Mouse (Mus musculus) adrenal gland, postnatal 4 days (tissue): ENCODE data around the gene Ankle1. TPM values are rescaled to one million over a fixed set of nuclear protein-coding genes. Genes with fewer than 3 reads are reported as not detected.
"Not testable (repeated sequence)": the region's sequence is repeated elsewhere in the genome, so short reads cannot be mapped to it uniquely, and the experiment has no call there.

Experiments
- DNase-seq, 2 experiments: peaks; one replicate each; pipeline ENCODE4 v3.0.0; 2021 to 2022; ENCODE audit warnings: low spot score in 2 of 2, mixed read lengths in 2 of 2
- total RNA-seq, 2 experiments: library from RNA; stranded (reverse); gene quantifications; 2 replicates each; pipeline ENCODE4 v1.2.3; 2021

The Ankle1 gene
- total RNA-seq, 2 experiments from 2014 or later, result 13.5 to 14.6 TPM

DNA sequence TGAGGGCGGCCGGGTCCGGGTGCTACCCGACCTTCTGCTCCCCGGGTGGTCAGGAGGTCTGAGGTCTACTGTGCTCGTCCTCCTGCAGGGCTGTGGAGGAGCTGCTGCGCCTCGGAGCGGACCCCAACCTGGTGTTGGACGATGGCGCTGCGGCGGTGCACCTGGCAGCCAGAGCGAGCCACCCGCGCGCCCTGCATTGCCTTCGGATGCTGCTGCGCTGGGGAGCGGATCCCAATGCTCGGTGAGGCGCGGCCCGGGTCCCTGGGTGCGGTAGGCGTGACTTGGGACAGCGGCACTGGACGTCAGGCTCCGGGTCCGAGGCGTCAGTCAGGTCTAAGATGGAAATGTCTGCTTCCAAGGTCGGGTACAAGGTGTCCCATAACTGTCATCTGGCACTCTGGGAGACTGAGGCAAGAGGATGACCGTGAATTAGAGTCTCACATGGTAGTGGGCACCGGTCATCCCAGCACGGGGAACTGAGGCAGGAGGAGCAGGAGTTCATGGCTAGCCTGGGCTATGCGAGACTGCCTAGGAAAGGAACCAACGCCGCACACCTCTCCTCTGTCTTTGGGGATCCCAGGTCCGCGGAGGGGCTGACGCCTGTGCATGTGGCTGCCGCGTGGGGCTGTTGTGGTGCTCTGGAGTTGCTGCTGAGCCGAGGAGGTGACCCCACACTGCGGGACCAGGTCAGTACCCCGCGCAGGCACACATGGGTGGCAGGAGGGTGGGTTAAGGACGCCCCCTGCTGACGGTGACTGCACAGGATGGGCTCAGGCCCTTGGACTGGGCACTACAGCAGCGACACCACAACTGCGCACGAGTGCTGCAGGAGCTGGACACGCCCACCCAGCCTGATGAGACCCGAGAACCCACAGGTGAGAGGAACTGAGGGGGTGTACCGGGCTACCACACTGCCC is 547 bp downstream of the Ankle1 start:
- peak in 1 of 2 experiments; percentile 60 for DNase-seq

DNA sequence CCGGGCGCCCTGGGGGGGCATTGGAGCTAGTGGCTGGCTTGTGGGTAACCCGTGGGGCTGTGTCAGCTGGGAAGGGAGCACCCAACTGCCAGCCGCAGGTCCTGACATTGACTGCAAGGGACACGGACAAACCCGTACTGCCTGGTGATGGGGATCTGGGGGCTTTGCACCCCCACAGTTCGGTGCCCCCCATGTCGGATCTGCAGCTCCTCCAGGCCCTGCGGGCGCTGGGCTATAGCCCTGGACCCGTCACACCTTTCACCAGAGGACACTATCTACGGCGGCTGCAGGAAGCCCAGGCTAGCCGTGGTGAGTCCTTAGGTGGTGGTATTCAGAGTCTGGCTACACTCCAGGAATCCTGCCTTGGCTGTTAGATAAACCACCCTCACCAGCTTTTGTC is 1.6 kb downstream of the Ankle1 start:
- no peak for DNase-seq

GRCm38 (mm10) chr8:71408231-71408630 is 2.4 kb downstream of the Ankle1 start:
- no peak for DNase-seq

GRCm38 (mm10) chr8:71411535-71412273 is 5.9 kb downstream of the Ankle1 start:
- no peak for DNase-seq

DNA sequence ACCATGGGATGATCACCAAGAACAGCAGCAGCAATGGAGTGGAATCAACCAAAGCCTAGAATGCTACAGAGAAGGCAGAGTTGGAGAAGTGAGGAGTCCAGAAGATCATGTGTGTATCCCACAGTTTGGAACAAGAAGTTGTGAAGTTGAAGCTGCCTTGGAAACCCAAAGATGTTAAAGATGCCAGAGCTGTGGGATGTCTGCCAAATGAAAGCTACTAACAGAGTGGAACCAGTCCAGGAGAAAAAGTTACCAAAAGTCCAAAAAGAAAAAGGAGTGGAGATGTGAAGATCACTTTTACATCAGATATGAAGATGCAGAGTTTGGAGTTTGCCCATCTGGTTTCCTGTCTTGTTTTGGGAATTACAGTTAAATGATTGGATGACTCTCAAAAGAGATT is 16.3 kb downstream of the Ankle1 start:
- no peak for DNase-seq

GRCm38 (mm10) chr8:71432935-71433334 is 27.1 kb downstream of the Ankle1 start:
- DNase-seq, result not testable (repeated sequence)

GRCm38 (mm10) chr8:71437041-71437440 is 31.2 kb downstream of the Ankle1 start:
- no peak for DNase-seq

DNA sequence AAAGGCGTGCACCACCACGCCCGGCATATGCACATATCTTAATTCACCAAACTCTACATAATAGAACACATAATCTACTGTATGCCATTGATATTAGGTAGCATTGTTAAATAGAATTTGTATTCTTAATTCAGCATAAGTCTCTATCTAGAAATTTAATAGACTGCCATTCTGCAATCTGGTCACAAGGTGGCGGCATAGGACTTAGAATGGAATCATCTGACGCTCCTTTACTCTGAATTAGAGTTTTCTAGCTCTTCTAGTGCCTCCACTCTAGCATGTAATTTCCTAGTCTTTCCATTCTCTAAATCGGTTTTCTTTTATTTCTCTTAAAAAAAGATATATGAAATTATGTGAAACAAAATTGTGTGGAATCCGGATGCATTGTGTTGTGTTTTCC is 35.6 kb downstream of the Ankle1 start:
- DNase-seq, result no peak

DNA sequence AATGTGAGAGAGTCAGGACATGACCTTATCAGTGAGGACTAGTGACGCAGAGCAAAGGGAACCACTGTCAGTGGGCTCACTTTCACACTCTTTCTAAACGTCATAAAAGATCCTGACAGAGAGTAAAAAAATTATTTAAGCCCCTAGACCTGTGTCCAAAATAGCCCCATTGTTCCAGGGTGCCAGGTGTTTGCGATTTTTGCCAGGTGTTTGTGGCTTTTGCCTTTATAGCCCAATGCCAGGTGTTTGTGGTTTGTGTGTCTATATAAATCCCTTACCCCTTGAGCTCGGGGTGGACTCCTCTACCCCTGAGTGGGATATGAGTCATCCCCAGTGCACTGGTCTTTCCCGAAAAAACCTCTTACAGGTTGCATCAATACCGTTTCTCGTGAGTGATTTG is 39.3 kb downstream of the Ankle1 start:
- DNase-seq, result no peak

GRCm38 (mm10) chr8:71451337-71451736 is 45.5 kb downstream of the Ankle1 start:
- no peak for DNase-seq

GRCm38 (mm10) chr8:71451777-71452176 is 46.0 kb downstream of the Ankle1 start:
- no peak for DNase-seq

GRCm38 (mm10) chr8:71452669-71453068 is 46.9 kb downstream of the Ankle1 start:
- DNase-seq, result no peak

- no peak for DNase-seq
Observed at GRCm38 (mm10) chr8:71454668-71455067, 48.9 kb downstream of the Ankle1 start.

DNA sequence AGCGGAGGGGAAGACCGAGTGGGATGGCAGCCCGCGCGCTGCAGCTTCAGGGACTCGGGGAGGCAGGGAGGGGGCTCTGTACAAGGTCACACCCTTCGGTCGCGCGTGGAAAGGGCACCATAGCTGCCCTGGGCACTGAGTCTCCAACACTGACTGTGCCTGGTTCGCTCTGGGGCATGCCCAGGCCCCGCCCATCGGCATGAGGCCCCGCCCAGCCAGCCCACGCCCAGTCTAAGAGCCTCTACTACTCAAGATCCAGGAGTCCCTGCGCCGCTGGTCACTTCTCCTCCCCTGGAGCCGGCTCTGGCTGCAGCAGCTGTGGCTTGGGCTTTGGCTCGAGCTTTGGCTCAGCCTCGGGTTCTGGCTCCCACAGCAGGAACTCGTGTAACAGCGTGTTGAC is 51.1 kb downstream of the Ankle1 start:
- no peak for DNase-seq

DNA sequence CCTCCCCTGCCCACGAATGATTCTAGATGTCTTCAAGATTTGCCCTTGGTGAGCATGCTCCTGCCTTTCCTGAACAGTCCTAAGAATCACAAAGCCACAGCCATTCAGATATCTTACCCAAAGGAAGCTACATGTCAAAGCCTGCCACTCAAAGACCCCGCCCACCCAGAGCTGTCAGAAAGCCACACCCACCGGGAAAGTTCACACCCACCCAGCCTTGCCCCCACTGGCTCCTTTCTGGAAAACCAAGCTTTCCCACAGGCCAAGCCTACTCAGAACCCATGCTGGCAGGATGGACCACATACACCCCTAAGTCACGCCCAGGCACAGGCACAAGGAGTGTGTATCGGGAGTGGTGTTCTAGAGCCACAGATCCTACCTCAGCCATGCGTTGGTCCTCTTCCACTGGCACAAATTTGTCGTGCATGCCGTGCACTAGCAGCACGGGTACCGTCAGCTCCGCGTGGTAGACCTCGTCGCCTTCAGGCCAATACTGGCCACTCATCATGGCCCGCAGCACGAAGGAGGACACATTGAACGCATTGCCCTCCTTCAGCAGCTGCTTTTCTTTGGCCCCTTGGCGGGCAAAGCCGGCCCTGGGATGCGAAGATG is 52.0 kb downstream of the Ankle1 start:
- no peak for DNase-seq

Other genes with a start within 250 kb of the Ankle1 start
- 10 to 100 TPM; 43.8 to 47.6 TPM for gene Myo9b, start 133.3 kb upstream of the Ankle1 start, total RNA-seq
- 10 to 100 TPM; 22.2 to 26.2 TPM for gene Haus8, start 133.1 kb upstream of the Ankle1 start, total RNA-seq
- 100 to 1,000 TPM; 210 to 221 TPM for gene Use1, start 39.2 kb upstream of the Ankle1 start, total RNA-seq
- 10 to 100 TPM; 12.0 to 13.6 TPM for gene Ocel1, start 34.7 kb upstream of the Ankle1 start, total RNA-seq
- gene Nr2f6, start 24.1 kb upstream of the Ankle1 start, total RNA-seq, result 10 to 100 TPM; 67.6 to 70.6 TPM
- 10 to 100 TPM; 21.6 to 21.8 TPM for gene Ushbp1, start 10.2 kb upstream of the Ankle1 start, total RNA-seq
- 100 to 1,000 TPM; 108 to 109 TPM for gene Babam1, start 9.1 kb upstream of the Ankle1 start, total RNA-seq
- 10 to 100 TPM; 58.9 to 65.9 TPM for gene Abhd8, start 57.6 kb downstream of the Ankle1 start, total RNA-seq
- gene Mrpl34, start 58.9 kb downstream of the Ankle1 start, total RNA-seq, result 10 to 100 TPM; 87.7 to 89.8 TPM
- 10 to 100 TPM; 61.2 to 61.4 TPM for gene Dda1, start 63.2 kb downstream of the Ankle1 start, total RNA-seq
- 10 to 100 TPM; 25.9 to 26.3 TPM for gene Ano8, start 80.0 kb downstream of the Ankle1 start, total RNA-seq
- 10 to 100 TPM; 30.6 to 32.0 TPM for gene Gtpbp3, start 82.1 kb downstream of the Ankle1 start, total RNA-seq
- gene Plvap, start 105.7 kb downstream of the Ankle1 start, total RNA-seq, result 100 to 1,000 TPM; 179 to 185 TPM
- gene Ccdc194, start 119.7 kb downstream of the Ankle1 start, total RNA-seq, result under 1 TPM in 1 of 2 experiments, not detected in 1; 0.25 TPM
- 10 to 100 TPM; 39.6 to 46.0 TPM for gene Bst2, start 131.4 kb downstream of the Ankle1 start, total RNA-seq
- 10 to 100 TPM; 74.5 to 76.0 TPM for gene Mvb12a, start 136.9 kb downstream of the Ankle1 start, total RNA-seq
- gene Tmem221, start 152.9 kb downstream of the Ankle1 start, total RNA-seq, result 1 to 10 TPM; 4.4 to 4.5 TPM
- gene Nxnl1, start 160.6 kb downstream of the Ankle1 start, total RNA-seq, result under 1 TPM; 0.25 to 0.65 TPM
- gene Slc27a1, start 162.9 kb downstream of the Ankle1 start, total RNA-seq, result 100 to 1,000 TPM; 110 to 111 TPM
- 100 to 1,000 TPM; 136 to 144 TPM for gene Pgls, start 186.2 kb downstream of the Ankle1 start, total RNA-seq
- 1 to 10 TPM; 3.4 to 4.3 TPM for gene Fam129c, start 191.6 kb downstream of the Ankle1 start, total RNA-seq
- 10 to 100 TPM; 74.6 to 78.2 TPM for gene Colgalt1, start 205.0 kb downstream of the Ankle1 start, total RNA-seq